Mouse (Mus musculus): ENCODE results near the gene Csnk2b.

DNA sequence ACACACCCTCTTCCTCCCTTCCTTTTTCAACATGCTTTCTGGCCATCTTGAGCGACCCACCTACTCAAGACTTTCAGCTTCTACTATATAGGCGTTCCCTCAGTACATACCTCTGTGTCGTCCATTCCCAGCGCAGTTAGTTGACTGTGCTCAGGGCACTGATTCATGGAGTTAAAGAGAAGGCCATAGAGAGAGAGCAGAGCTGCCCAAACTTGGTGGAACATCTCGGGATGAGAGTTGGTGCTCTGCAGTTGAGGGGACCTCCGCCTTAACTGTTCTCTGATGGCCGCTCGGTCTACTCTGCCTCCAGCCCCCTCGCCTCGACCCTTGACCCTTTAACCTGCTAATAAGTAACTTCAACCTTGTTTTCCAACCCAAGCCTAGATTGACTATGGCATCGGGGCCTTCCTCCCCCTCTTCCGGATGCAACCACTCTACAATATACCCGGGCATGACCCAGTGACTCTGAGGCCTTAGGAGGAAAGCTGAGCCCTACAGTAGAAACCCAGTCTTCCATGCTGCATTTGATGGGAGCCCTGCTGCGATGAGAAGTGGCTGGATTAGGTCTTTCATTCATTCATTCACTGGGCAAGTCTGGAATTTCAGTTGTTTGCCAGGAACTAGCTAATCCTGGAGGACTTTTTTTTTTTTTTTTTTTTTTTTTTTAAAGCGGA lies 9.8 kb upstream of the Csnk2b start, which contains the start of gene Apom:
- TF ChIP-seq EP300 (IDR thresholded peaks at IDR 0.05; ENCODE audit: low read depth) = no peak
- TF ChIP-seq CTCF (IDR thresholded peaks at IDR 0.05; ENCODE audit: low read depth) = no peak

All from liver, postnatal 0 days (tissue).